In genomic region chr8:10701648-10702061, GRCm38 (mm10) we compare ENCODE assay signal across 25 mouse cellular contexts.
DNase-seq lines count a peak whose midpoint lies in the region; ATAC-seq lines count a peak whose summit lies in the region.
"Had no signal": no experiment of that assay in that cellular context is flagged by ENCODE, and none has a peak within 500 bp of the region (broad histone marks: within the 10 kb centered on the region; RNA-seq: fewer than 3 reads in every experiment).

No protein-coding gene starts in this region.

- H3K27ac ChIP-seq in hindbrain, embryonic 10.5 days: peak overlapping the region; percentile 68
- H3K27ac ChIP-seq in hindbrain, embryonic 14.5 days: no peak overlapping the region
- H3K27ac ChIP-seq in neural tube, embryonic 12.5 days: no peak overlapping the region
- peak overlapping the region; percentile 70 for H3K27ac ChIP-seq in midbrain, embryonic 13.5 days
- no peak overlapping the region for H3K27ac ChIP-seq in kidney, embryonic 14.5 days (ENCODE audit: low read depth, low read length)
- H3K27ac ChIP-seq: embryonic facial prominence, embryonic 13.5 days; gastrocnemius, adult 2 months; heart, embryonic 15.5 days; layer of hippocampus, adult 2 months; limb, embryonic 13.5 days; liver, embryonic 13.5 days had no signal

- H3K4me3 ChIP-seq in hindbrain, embryonic 10.5 days: no peak overlapping the region
- no peak overlapping the region for H3K4me3 ChIP-seq in hindbrain, embryonic 14.5 days (replicated peaks; ENCODE audit: low read length)
- no peak overlapping the region for H3K4me3 ChIP-seq in neural tube, embryonic 12.5 days
- H3K4me3 ChIP-seq in midbrain, embryonic 13.5 days (replicated peaks): no peak overlapping the region
- no peak overlapping the region for H3K4me3 ChIP-seq in kidney, embryonic 14.5 days (ENCODE audit: low read length)
- H3K4me3 ChIP-seq: embryonic facial prominence, embryonic 13.5 days; erythroblast, embryonic 14.5 days; gastrocnemius, adult 2 months; heart, embryonic 15.5 days; layer of hippocampus, adult 2 months; limb, embryonic 13.5 days; liver, embryonic 13.5 days had no signal

- no peak; the same call in 1 of the 2 replicates for ATAC-seq in hindbrain, embryonic 14.5 days (ENCODE audit: low FRiP score)
- peak; percentile 80 for ATAC-seq in neural tube, embryonic 12.5 days (ENCODE audit: low FRiP score, low read depth)
- ATAC-seq in midbrain, embryonic 13.5 days: peak; percentile 73
- ATAC-seq in kidney, embryonic 14.5 days (ENCODE audit: low FRiP score, low TSS enrichment): no peak

- H3K27me3 ChIP-seq in hindbrain, embryonic 10.5 days (ENCODE audit: insufficient read depth, poor library complexity, severe bottlenecking): no peaks in the 10 kb centered on the region
- H3K27me3 ChIP-seq in hindbrain, embryonic 14.5 days (ENCODE audit: control insufficient read depth, insufficient read depth, low read length): no peaks in the 10 kb centered on the region
- no peaks in the 10 kb centered on the region for H3K27me3 ChIP-seq in neural tube, embryonic 12.5 days (replicated peaks)
- H3K27me3 ChIP-seq in midbrain, embryonic 13.5 days: no peaks in the 10 kb centered on the region
- H3K27me3 ChIP-seq in kidney, embryonic 14.5 days (ENCODE audit: control insufficient read depth, insufficient read depth, low read length): no peaks in the 10 kb centered on the region
- H3K27me3 ChIP-seq: embryonic facial prominence, embryonic 13.5 days; heart, embryonic 15.5 days; limb, embryonic 13.5 days; liver, embryonic 13.5 days had no signal

- H3K4me1 ChIP-seq in hindbrain, embryonic 10.5 days (replicated peaks): peaks cover 32% of the 10 kb centered on the region
- peaks cover 15% of the 10 kb centered on the region for H3K4me1 ChIP-seq in hindbrain, embryonic 14.5 days (replicated peaks; ENCODE audit: control insufficient read depth, insufficient read depth, low read length)
- H3K4me1 ChIP-seq in neural tube, embryonic 12.5 days: peaks cover 20% of the 10 kb centered on the region
- peaks cover 51% of the 10 kb centered on the region for H3K4me1 ChIP-seq in midbrain, embryonic 13.5 days (replicated peaks)
- no peaks in the 10 kb centered on the region for H3K4me1 ChIP-seq in kidney, embryonic 14.5 days (ENCODE audit: control insufficient read depth, insufficient read depth, low read length)
- H3K4me1 ChIP-seq: embryonic facial prominence, embryonic 13.5 days; heart, embryonic 15.5 days; limb, embryonic 13.5 days; liver, embryonic 13.5 days had no signal

- H3K9ac ChIP-seq in hindbrain, embryonic 14.5 days: no peak overlapping the region
- H3K9ac ChIP-seq in neural tube, embryonic 12.5 days: no peak overlapping the region
- no peak overlapping the region for H3K9ac ChIP-seq in midbrain, embryonic 13.5 days (replicated peaks)
- H3K9ac ChIP-seq in kidney, embryonic 14.5 days (ENCODE audit: low read depth, low read length): no peak overlapping the region
- H3K9ac ChIP-seq: embryonic facial prominence, embryonic 13.5 days; heart, embryonic 15.5 days; limb, embryonic 13.5 days; liver, embryonic 13.5 days had no signal

- WGBS in hindbrain, embryonic 10.5 days: 56% methylated on average over 4 of the region's 4 CpGs
- 21% methylated on average over 4 of the region's 4 CpGs for WGBS in hindbrain, embryonic 14.5 days
- 37% methylated on average over 4 of the region's 4 CpGs for WGBS in neural tube, embryonic 12.5 days
- 5% methylated on average over 4 of the region's 4 CpGs for WGBS in midbrain, embryonic 13.5 days
- WGBS in kidney, embryonic 14.5 days: 79% methylated on average over 4 of the region's 4 CpGs

- DNase-seq in hindbrain, embryonic 10.5 days (ENCODE audit: low spot score): no peak
- DNase-seq in hindbrain, embryonic 14.5 days (ENCODE audit: low spot score): no peak
- no peak for DNase-seq in neural tube, embryonic 10.5 days (ENCODE audit: extremely low spot score, low spot score)
- DNase-seq in spleen, adult 18-20 months: no peak
- DNase-seq in ovary, postnatal 36 days (ENCODE audit: low spot score): no peak
- DNase-seq: adrenal gland, postnatal 10 days; cerebellum, adult 2 months; cerebellum, postnatal 36 days; embryo, embryonic 11 days; gastrocnemius, adult 2 months; heart, postnatal 36 days; kidney, adult 9 months; kidney, postnatal 25 days; liver, embryonic 13.5 days; lung, adult 2 months; lung, postnatal 14 days; right cerebral cortex, postnatal 14 days had no signal

- H3K36me3 ChIP-seq in hindbrain, embryonic 10.5 days: no peaks in the 10 kb centered on the region
- no peaks in the 10 kb centered on the region for H3K36me3 ChIP-seq in hindbrain, embryonic 14.5 days (replicated peaks; ENCODE audit: control insufficient read depth, insufficient read depth)
- no peaks in the 10 kb centered on the region for H3K36me3 ChIP-seq in neural tube, embryonic 12.5 days
- no peaks in the 10 kb centered on the region for H3K36me3 ChIP-seq in midbrain, embryonic 13.5 days
- H3K36me3 ChIP-seq in kidney, embryonic 14.5 days (ENCODE audit: control insufficient read depth, insufficient read depth, low read length): no peaks in the 10 kb centered on the region
- H3K36me3 ChIP-seq: embryonic facial prominence, embryonic 13.5 days; heart, embryonic 15.5 days; limb, embryonic 13.5 days; liver, embryonic 13.5 days had no signal

- no peak overlapping the region for H3K4me2 ChIP-seq in hindbrain, embryonic 14.5 days (replicated peaks)
- peak overlapping the region; percentile 8 for H3K4me2 ChIP-seq in neural tube, embryonic 12.5 days (replicated peaks)
- H3K4me2 ChIP-seq in midbrain, embryonic 13.5 days (replicated peaks): peak overlapping the region; percentile 22
- no peak overlapping the region for H3K4me2 ChIP-seq in kidney, embryonic 14.5 days (replicated peaks; ENCODE audit: low read depth, low read length)
- H3K4me2 ChIP-seq: embryonic facial prominence, embryonic 13.5 days; heart, embryonic 15.5 days; limb, embryonic 13.5 days; liver, embryonic 13.5 days had no signal

- no peaks in the 10 kb centered on the region for H3K9me3 ChIP-seq in hindbrain, embryonic 10.5 days
- no peaks in the 10 kb centered on the region for H3K9me3 ChIP-seq in hindbrain, embryonic 14.5 days (ENCODE audit: control insufficient read depth, low read length)
- no peaks in the 10 kb centered on the region for H3K9me3 ChIP-seq in neural tube, embryonic 12.5 days
- no peaks in the 10 kb centered on the region for H3K9me3 ChIP-seq in midbrain, embryonic 13.5 days
- H3K9me3 ChIP-seq in kidney, embryonic 14.5 days (ENCODE audit: control insufficient read depth, low read length): no peaks in the 10 kb centered on the region
- H3K9me3 ChIP-seq: embryonic facial prominence, embryonic 13.5 days; heart, embryonic 15.5 days; limb, embryonic 13.5 days; liver, embryonic 13.5 days had no signal

Comparison
In these comparisons a context has a peak if more than half of its experiments do, and no peak if none do; other contexts are left out.
1. H3K27ac ChIP-seq: peak in hindbrain, embryonic 10.5 days (single experiment) and midbrain, embryonic 13.5 days (single experiment); none in hindbrain, embryonic 14.5 days (single experiment), neural tube, embryonic 12.5 days (single experiment) and kidney, embryonic 14.5 days (single experiment).
2. ATAC-seq: peak in neural tube, embryonic 12.5 days (single experiment) and midbrain, embryonic 13.5 days (single experiment); none in hindbrain, embryonic 14.5 days (single experiment) and kidney, embryonic 14.5 days (single experiment).
3. H3K4me2 ChIP-seq: peak in neural tube, embryonic 12.5 days (single experiment) and midbrain, embryonic 13.5 days (single experiment); none in hindbrain, embryonic 14.5 days (single experiment) and kidney, embryonic 14.5 days (single experiment).